Mouse (Mus musculus) G1E-ER4 (cell line): ENCODE results near the gene Rasal2. TPM values are rescaled to one million over a fixed set of nuclear protein-coding genes. Genes with fewer than 3 reads are reported as not detected.

ENCODE experiments used
- GATA1 ChIP-seq: IDR thresholded peaks from one replicate; pipeline ENCODE4 v1.8.0; 2012; ENCODE audit warnings: low read length, inconsistent platforms
- polyA plus RNA-seq: library from polyadenylated mRNA; stranded (reverse); fragments of >175 nt; gene quantifications from 2 replicates; pipeline ENCODE4 v1.2.3, GENCODE M21; 2012

Gene Rasal2
- polyA plus RNA-seq, 1 experiment: 0.29 TPM

DNA sequence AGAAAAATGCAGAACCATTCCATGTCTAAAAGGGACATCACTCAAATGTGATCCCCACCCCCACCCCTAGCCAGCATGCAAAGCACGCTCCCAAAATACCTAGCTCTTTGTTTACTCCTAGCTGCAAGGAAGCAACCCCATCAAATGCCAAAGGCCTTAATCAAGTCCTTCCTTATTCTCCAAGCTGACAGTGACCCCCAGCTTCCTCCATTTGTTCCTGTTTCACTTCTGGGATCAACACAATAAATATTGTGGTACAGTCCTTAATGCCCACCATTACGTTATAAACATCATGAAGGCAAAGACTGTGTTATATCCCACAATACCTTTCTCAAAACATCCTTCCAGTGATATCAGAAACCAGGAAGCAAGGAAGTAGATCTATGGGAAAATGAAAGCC, 4.2 kb upstream of the Rasal2 start:
- no peak for TF ChIP-seq GATA1

DNA sequence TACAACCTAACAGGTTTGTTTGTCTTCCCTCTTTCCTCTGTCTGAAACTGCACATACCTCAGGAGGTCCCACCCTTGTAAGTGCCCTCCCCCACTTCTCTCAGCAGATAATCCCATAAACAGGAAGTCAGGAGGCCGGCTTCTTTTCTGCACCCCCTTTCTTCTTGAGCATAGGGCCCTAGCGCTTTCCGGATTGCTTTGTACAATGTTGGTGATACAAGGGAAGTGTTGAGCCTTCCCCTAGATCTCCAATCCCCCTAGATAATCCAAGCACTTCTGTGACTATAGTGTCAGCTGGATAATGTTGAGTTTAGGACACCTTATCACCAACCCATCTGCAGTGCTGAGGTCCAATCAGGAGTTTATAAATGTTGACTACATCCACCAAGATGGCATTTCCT, 3.4 kb upstream of the Rasal2 start:
- TF ChIP-seq GATA1: no peak

DNA sequence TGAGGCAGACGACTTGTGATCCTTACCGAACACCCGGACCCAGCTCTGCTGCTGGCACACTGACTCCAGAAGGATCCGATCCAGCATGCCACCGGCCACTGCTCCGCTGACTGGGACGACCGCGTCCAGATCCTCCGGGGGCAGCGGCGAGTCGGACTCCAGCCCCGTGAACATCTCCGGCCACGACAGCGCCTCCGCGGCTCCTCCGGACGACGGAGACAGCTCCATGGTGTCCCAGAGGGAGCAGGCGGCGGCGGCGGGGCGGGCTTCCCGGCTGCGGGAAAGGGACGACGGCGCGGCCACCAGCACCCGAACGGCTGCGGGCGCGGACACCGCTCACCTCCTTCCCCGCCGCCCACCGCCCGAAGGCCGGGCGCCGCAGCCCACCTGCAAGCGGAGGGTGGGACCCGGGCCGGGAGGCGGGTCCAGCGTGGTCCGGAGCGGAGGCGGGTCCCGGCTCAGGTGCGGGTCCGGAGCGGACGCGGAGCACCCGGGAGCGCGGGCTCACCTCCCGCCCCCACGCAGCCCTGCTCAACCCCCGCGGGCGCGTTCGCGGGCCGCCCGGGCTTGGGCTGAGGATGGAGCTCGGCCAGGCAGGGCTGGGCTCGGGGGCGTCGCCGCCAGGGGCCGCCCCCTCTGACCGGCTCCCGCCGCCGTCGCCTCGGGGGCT, 549 bp downstream of the Rasal2 start:
- TF ChIP-seq GATA1: no peak

DNA sequence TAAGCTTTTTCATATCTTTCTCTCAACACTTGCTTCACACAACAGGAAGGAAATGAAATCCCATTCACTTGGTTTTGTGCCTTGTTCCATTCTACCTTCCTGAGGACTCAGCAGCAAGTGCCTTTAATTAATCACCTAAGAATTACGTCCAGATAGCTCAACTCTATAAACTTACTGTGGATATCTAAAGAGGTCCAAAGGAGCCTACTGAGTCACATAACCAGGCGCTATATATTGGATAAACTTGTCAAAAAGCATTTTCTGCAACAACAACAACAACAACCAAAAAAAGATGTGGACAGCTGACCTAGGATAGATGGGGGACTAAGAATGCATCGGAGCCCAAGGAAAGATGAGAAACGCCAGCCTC, 1.1 kb downstream of the Rasal2 start:
- TF ChIP-seq GATA1: no peak

DNA sequence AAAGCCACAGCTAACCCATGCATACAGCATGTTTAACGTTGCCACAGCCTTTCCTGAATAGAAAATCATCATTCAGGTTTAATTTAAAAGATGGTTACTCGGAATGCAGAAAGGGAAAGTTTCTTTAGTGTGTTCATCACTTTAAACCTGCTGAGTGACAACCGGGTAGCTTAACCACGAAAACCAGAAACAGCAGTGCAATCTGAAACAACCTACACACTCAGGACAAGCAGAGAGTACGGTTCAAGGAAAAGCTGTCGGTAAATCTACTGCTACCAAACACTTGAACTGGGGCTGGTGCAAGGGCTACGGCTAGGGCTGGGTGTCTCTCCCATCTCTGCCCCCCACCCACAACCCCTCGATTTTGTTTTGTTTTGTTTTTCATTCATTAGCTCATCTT, 1.5 kb downstream of the Rasal2 start:
- TF ChIP-seq GATA1: no peak

DNA sequence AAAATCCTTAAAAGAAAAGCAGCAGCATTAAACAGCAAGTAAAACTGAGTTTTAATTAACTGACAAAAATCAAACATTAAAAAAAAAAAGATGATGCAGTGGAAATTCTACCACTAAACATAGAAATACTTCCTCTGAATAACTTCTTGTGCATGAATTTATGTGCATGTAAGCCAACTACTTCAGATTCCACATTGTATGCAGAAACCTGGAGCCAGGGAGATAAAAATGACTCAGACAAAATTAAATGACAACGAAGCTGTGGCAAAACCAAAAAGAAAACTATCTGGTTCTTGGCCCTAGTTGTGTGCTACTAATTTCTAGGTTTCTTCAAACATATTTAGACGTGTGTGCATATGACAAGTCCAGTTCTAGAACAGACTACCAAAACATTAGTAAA, 2.7 kb downstream of the Rasal2 start:
- TF ChIP-seq GATA1: no peak

DNA sequence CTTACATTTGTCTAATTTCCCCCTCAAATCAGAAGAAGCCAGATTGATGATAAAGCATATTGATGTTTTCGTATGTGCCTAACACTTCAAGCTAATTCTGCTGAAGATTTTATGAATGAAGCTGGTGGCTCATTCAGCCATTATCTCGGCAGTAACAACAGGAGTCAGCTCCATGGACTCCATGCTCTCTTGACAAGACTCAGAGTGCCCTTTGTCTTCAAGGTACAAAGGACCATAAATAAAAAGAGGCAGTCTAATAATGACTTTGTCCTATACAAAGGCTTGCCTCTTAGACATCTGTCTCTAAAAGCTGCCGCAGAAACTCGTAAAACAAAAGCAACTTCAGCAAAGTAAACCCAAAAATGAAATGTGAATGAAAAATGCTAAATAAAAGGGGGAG, 24.4 kb downstream of the Rasal2 start:
- TF ChIP-seq GATA1: no peak

DNA sequence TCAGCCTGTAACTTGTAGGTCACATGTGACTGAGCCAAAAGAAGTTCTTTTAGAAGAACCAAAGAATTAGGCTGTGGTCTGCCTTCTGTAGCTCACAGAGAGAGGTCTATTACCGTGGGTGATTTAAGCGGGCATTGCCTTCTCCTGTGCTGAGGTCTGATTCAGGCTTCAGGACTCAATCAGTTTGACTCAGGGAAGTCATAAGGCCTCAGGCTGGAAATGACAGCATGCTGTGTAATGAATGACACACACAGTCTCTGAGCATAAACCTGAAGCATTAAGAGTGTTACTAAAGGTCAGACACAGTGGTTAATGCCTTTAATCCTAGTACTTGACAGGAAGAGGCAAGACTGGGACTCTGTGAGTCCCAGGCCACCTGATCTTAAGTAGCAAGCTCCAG, 31.7 kb downstream of the Rasal2 start:
- no peak for TF ChIP-seq GATA1

DNA sequence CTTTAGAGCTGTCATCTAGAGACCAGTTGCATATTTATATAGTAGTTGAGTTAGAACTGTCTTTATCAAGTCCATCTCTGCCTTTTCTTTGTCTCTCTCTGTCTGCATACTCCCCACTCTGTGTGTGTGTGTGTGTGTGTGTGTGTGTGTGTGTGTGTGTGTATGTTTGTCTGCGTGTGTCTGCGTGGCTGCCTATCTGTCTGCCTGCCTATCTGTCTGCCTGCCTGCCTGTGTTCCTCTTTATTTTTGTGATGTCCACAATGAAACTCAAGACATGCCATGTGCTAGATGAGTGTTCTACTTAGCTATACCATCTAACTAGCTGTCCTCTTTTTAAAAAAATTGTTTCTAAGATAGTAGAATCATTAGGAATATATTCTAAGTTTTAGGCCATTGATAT, 42.0 kb downstream of the Rasal2 start:
- no peak for TF ChIP-seq GATA1

DNA sequence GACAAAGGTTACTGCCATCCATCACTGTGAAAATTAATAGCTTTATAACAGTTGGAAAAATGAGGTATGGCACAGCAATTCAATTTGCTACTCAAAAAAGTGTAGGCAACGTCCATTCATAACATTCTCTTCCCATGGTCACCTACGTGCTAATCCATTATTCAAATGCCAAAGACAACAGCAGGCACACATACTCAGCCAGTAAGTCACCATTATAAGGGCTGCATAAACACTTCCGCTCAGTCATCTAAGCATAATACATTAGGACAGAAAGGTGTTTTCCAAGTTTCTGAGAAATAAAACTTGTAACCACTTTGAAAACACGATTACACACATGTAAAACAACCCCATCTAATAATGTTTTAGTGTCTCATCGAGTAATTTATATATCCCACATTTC, 44.1 kb downstream of the Rasal2 start:
- TF ChIP-seq GATA1: no peak

DNA sequence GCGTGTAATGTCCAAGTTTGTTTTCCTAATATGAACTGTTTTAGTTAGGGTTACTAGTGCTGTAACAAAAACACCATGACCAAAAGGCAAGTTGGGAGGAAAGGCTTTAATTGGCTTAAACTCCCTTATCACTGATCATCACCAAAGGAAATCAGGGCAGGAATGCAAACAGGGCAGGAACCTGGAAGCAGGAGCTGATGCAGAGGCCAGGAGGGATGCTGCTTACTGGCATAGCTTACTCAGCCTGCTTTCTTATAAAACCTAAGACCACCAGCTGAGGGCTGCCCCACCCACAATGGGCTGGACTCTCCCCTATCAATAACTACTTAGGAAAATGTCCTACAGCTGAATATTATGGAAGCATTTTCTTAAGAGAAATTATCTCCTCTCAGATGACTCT, 65.7 kb downstream of the Rasal2 start:
- TF ChIP-seq GATA1: no peak

DNA sequence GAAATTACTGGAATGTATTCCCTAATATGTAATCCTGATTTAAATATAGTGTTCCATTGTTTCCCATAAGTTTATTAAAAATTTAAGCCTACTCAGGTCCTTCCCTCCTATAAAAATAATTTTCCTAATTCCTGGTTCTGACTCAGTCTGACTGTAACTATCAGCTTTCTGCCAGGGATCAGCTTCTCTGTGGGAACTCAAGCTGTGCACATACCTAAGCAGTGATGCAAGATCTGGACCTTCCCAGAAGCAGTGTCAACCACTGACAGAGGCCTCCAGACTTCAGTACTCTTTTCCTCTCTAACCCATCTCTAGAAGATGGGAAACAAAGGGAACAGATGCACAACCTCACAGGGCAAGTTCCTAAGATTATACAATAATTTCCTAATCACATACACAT, 68.9 kb downstream of the Rasal2 start:
- TF ChIP-seq GATA1: no peak

DNA sequence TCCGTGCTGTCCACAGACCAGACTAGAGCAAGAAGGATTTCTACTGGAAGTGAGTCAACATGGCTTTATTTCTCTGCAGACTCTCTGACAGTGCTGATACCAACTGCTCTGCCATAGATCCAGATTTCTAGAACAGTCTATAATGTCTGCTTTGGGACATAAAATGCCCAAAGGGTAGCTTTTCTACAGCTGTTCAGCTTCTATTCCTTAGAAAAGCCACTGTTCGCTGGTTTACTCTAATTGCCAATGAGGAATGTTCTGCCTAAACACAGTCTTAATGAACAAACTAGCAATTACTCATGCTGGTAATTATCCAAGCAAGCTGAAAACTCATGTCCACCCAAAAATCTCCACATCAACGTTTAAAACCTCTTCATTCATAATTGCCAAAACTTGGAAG, 77.6 kb downstream of the Rasal2 start:
- TF ChIP-seq GATA1: no peak

DNA sequence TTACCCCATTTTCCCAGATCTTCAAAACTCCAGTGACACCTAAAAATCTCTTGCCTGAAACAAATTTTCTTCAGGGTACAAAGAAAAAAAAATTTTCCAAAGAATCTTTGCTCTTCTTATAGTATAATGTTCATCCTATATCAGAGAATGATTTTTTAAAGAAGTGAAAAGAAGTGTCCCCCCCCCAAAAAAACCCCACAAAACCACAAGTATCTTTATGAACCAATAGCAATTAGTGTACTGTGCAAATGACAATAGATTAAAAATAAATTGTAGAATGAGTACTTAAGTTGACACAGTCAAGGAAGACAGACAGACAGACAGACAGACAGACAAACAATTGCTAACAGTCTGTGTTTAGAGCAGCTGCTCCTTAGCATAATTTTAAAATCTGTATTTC, 84.3 kb downstream of the Rasal2 start:
- no peak for TF ChIP-seq GATA1

DNA sequence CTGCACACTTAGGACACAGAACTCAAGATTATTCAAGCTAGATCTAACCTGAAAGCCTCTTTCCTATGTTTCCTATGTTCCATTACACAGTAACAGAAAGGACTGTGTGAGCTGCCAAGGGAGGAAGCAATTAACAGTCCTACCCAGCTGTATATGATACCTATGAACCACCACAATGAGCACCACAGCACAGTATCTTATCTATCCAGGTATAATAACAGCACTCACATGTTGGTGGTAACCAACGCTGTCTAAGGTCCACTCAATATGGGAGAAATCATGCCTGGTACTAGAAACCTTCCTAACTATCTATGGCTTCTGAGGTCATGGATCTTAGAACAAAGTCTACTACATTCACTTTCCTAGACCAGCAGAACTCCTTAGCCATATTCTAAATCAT, 89.3 kb downstream of the Rasal2 start:
- no peak for TF ChIP-seq GATA1

DNA sequence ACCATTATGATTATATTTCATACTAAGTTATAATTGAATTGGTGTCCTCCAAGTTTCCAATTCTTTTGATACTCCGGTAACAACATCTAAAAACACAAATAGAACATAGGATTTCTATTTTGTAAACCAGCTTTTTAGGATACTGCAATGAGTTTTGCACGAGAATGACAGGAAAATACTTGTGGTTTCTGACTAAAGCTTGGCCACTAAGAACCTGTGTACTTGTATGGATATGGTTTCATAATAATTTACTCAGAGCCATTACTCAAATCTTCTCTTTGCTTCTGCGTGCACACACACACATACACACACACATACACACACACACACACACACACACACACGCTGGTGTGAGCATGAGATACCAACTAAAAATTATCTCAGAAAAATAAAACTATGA, 93.5 kb downstream of the Rasal2 start:
- no peak for TF ChIP-seq GATA1

DNA sequence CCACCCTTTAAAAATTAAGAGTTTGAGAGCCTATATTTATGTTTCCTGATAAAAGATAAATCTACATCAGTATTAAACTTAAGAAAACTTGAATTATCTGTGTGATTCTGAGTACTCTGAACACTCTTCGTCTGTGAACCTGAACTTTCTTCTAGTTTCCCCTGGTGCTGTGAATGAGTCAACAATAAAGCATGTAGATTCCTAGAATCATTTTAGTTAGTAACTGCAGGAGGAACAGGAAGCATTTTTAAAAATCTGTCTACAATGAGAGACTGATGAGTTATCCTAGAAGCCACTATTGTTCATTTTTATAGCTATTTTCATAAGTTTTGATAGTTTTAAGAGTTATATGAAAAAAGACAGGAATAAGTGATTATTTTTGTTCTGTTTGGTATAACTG, 111.1 kb downstream of the Rasal2 start:
- no peak for TF ChIP-seq GATA1

DNA sequence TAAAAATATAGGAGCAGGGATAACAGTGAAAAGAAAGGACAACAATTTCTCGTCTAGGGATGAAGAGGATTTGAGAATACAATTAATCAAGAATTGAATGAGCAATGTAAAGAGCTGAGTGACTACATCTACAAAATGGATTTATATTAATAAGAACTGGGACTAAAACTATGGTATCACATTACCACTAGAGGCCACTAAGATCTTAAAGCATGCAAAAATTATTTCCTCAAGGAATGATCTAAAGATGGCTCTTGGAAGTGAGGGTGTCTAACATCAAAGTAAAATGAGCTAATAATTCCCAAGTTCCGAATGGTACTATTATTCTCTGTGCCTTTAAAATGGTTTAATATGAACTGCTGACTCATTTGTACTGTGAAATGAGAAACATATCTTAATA, 112.8 kb downstream of the Rasal2 start:
- no peak for TF ChIP-seq GATA1

DNA sequence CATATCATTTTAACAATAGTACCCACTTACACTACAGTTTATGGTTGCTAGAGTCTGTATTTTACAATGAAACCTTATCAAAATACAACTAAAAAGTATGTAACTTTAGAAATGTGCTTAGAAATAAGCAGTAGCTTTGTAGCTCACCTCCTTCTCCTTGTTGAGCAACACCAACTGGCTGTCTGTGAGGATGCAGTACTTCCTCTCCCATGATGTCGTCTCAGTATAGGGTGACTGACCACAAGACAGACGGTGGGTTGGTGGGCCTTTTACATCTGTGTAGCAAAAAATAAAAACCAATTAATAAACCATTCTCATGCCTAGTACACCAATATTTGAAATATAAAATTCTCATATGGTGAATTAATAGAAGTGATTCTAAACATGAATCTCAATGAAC, 113.4 kb downstream of the Rasal2 start:
- no peak for TF ChIP-seq GATA1
